Mouse (Mus musculus) MEL (cell line): ENCODE data around the gene Rab11fip3.
A peak's percentile ranks its signal among the peaks of the same experiment; 100 is the strongest.

ENCODE experiments used
- CHD2 ChIP-seq: IDR thresholded peaks from 2 replicates; pipeline ENCODE4 v1.6.1; 2011; ENCODE audit warnings: low read length, improper control_type of control experiment
- CTCF ChIP-seq, 3 experiments: IDR thresholded peaks in 2 of 3; conservative IDR thresholded peaks in 1 of 3; 2 replicates each; pipeline ENCODE4 v1.5.1; 2011 to 2012; ENCODE audit warnings: low read length in 3 of 3, low read depth in 2 of 3, mild to moderate bottlenecking in 2 of 3, improper control_type of control experiment in 1 of 3, inconsistent platforms in 1 of 3, mixed read lengths in 1 of 3, moderate library complexity in 1 of 3; ENCODE audit not compliant: control insufficient read depth in 1 of 3, insufficient read depth in 1 of 3, poor library complexity in 1 of 3, severe bottlenecking in 1 of 3
- ELF1 ChIP-seq: IDR thresholded peaks from 2 replicates; pipeline ENCODE4 v1.6.1; 2014; ENCODE audit warnings: low read depth, mild to moderate bottlenecking, inconsistent platforms, low read length, improper control_type of control experiment, moderate library complexity
- EP300 ChIP-seq, 2 experiments: IDR thresholded peaks; 2 replicates each; pipeline ENCODE4 v1.6.1; 2011; ENCODE audit warnings: improper control_type of control experiment in 2 of 2, low read length in 2 of 2, low read depth in 1 of 2, mild to moderate bottlenecking in 1 of 2
- GATA1 ChIP-seq: IDR thresholded peaks from 2 replicates; pipeline ENCODE4 v1.6.1; 2011; ENCODE audit warnings: low read depth, low read length, improper control_type of control experiment
- MAX ChIP-seq: IDR thresholded peaks from 2 replicates; pipeline ENCODE4 v1.6.1; 2011; ENCODE audit warnings: low read length, improper control_type of control experiment
- MXI1 ChIP-seq: IDR thresholded peaks from 2 replicates; pipeline ENCODE4 v1.6.1; 2011; ENCODE audit warnings: mild to moderate bottlenecking, low read depth, low read length, improper control_type of control experiment
- MYB ChIP-seq: IDR thresholded peaks from 2 replicates; pipeline ENCODE4 v1.6.1; 2011; ENCODE audit warnings: mild to moderate bottlenecking, low read depth, low read length, improper control_type of control experiment
- POLR2A ChIP-seq, 2 experiments: IDR thresholded peaks; 2 replicates each; pipeline ENCODE4 v1.6.1; 2011 to 2012; ENCODE audit warnings: low read length in 2 of 2, mild to moderate bottlenecking in 2 of 2, control low read depth in 1 of 2, improper control_type of control experiment in 1 of 2, low read depth in 1 of 2, moderate library complexity in 1 of 2; ENCODE audit not compliant: control insufficient read depth in 1 of 2, insufficient read depth in 1 of 2, poor library complexity in 1 of 2
- RAD21 ChIP-seq: IDR thresholded peaks from 2 replicates; pipeline ENCODE4 v1.6.1; 2011; ENCODE audit warnings: mild to moderate bottlenecking, low read depth, low read length, improper control_type of control experiment

GRCm38 (mm10) chr17:25961566-25961965, 107.8 kb downstream of the Rab11fip3 start:
- TF ChIP-seq CTCF (IDR thresholded peaks at IDR 0.05 in 2 of 3, conservative IDR thresholded peaks at IDR 0.05 in 1 of 3; ENCODE audit: control insufficient read depth in 1 of 3, insufficient read depth in 1 of 3, low read depth in 2 of 3, low read length in 3 of 3, poor library complexity in 1 of 3, severe bottlenecking in 1 of 3), result no peak
- TF ChIP-seq GATA1, result peak; percentile 94
- no peak for TF ChIP-seq POLR2A (IDR thresholded peaks at IDR 0.05; ENCODE audit: control insufficient read depth in 1 of 2, insufficient read depth in 1 of 2, low read depth in 1 of 2, low read length in 2 of 2, poor library complexity in 1 of 2)
- peak; percentile 89 to 91 for TF ChIP-seq EP300 (IDR thresholded peaks at IDR 0.05; ENCODE audit: low read depth in 1 of 2, low read length in 2 of 2)
- TF ChIP-seq MAX, result no peak
- no peak for TF ChIP-seq CHD2
- no peak for TF ChIP-seq RAD21
- TF ChIP-seq MYB, result no peak
- TF ChIP-seq ELF1, result no peak
- no peak for TF ChIP-seq MXI1
